Mouse (Mus musculus) embryonic facial prominence, embryonic 15.5 days (tissue): ENCODE measurements around the gene Klhl9. TPM values are rescaled to one million over a fixed set of nuclear protein-coding genes. Genes with fewer than 3 reads are reported as not detected.
A peak's percentile ranks its signal among the peaks of the same experiment; 100 is the strongest.

Source experiments
- ATAC-seq: fragments of 200-750 bp; cut with Nextera tagmentation; 2 replicates; pipeline ENCODE4 v1.8.0; 2017; ENCODE audit warnings: low read depth, moderate TSS enrichment; ENCODE audit not compliant: insufficient number of reproducible peaks, low FRiP score, low TSS enrichment
- H3K27ac ChIP-seq: fragments of 300-500 bp; sonication (generic); replicated peaks from 2 replicates; pipeline ENCODE4 v1.5.1; 2015; ENCODE audit warnings: mild to moderate bottlenecking, inconsistent platforms
- H3K27me3 ChIP-seq: fragments of 300-500 bp; sonication (generic); 2 replicates; pipeline ENCODE4 v1.6.1; 2015; ENCODE audit warnings: inconsistent platforms
- H3K36me3 ChIP-seq: fragments of 300-500 bp; sonication (generic); 2 replicates; pipeline ENCODE4 v1.6.1; 2015; ENCODE audit warnings: mild to moderate bottlenecking, inconsistent platforms
- H3K4me1 ChIP-seq: fragments of 300-500 bp; sonication (generic); 2 replicates; pipeline ENCODE4 v1.6.1; 2015; ENCODE audit warnings: inconsistent platforms
- H3K4me2 ChIP-seq: fragments of 300-500 bp; sonication (generic); replicated peaks from 2 replicates; pipeline ENCODE4 v1.6.1; 2015; ENCODE audit warnings: mild to moderate bottlenecking, inconsistent platforms
- H3K4me3 ChIP-seq: fragments of 300-500 bp; sonication (generic); replicated peaks from 2 replicates; pipeline ENCODE4 v1.5.1; 2015; ENCODE audit warnings: mild to moderate bottlenecking, inconsistent platforms
- H3K9ac ChIP-seq: fragments of 300-500 bp; sonication (generic); 2 replicates; pipeline ENCODE4 v1.6.1; 2015; ENCODE audit warnings: inconsistent platforms
- H3K9me3 ChIP-seq: fragments of 300-500 bp; sonication (generic); replicated peaks from 2 replicates; pipeline ENCODE4 v1.6.1; 2016; ENCODE audit warnings: inconsistent platforms
- WGBS: fragments of 180-500 bp; shearing (Covaris S2); methylation state at CpG from one replicate; pipeline ENCODE4 v1.1.7; 2015; 5-methylcytosine and 5-hydroxymethylcytosine counted together
- polyA plus RNA-seq: library from polyadenylated mRNA; unstranded; fragments of >200 nt; fragmentation: Nextera tagmentation; extraction: Ambion mirVana; gene quantifications from 2 replicates; pipeline ENCODE4 v1.2.1, GENCODE M21; 2015

Klhl9 gene
- polyA plus RNA-seq, 1 experiment from 2014 or later = 90.9 TPM

- Histone ChIP-seq H3K4me3 (no peak overlapping the region), H3K4me2 (no peak overlapping the region), H3K4me1 (no peaks in the 10 kb centered on the region), H3K36me3 (no peaks in the 10 kb centered on the region), H3K27ac (no peak overlapping the region), H3K9me3 (no peaks in the 10 kb centered on the region), H3K9ac (no peak overlapping the region), H3K27me3 (no peaks in the 10 kb centered on the region)
- WGBS = 29% methylated on average over 6 of the region's 6 CpGs
- ATAC-seq = no peak
Measured at GRCm38 (mm10) chr4:88749926-88750325, 27.7 kb upstream of the Klhl9 start.

- WGBS = 72% methylated on average over 3 of the region's 3 CpGs
- H3K9ac ChIP-seq = no peak overlapping the region
Measured at GRCm38 (mm10) chr4:88744207-88744606, 21.9 kb upstream of the Klhl9 start.

GRCm38 (mm10) chr4:88742771-88743371 is 20.6 kb upstream of the Klhl9 start:
- Histone ChIP-seq H3K4me1 (no peaks in the 10 kb centered on the region), H3K36me3 (no peaks in the 10 kb centered on the region), H3K4me3 (no peak overlapping the region), H3K27me3 (no peaks in the 10 kb centered on the region), H3K9me3 (no peaks in the 10 kb centered on the region), H3K27ac (no peak overlapping the region), H3K9ac (no peak overlapping the region), H3K4me2 (no peak overlapping the region)
- no peak for ATAC-seq
- 59% methylated on average over 7 of the region's 7 CpGs for WGBS

More at GRCm38 (mm10) chr4:88744207-88744606, 21.9 kb upstream of the Klhl9 start:
- Histone ChIP-seq H3K36me3 (no peaks in the 10 kb centered on the region), H3K4me1 (no peaks in the 10 kb centered on the region), H3K27ac (no peak overlapping the region), H3K4me3 (no peak overlapping the region), H3K4me2 (no peak overlapping the region), H3K27me3 (no peaks in the 10 kb centered on the region), H3K9me3 (no peaks in the 10 kb centered on the region)
- no peak for ATAC-seq

GRCm38 (mm10) chr4:88741426-88741825 is 19.2 kb upstream of the Klhl9 start:
- no peak overlapping the region for H3K9ac ChIP-seq
- no peaks in the 10 kb centered on the region for H3K9me3 ChIP-seq
- no peaks in the 10 kb centered on the region for H3K4me1 ChIP-seq
- WGBS = 82% methylated on average over 4 of the region's 4 CpGs
- no peaks in the 10 kb centered on the region for H3K27me3 ChIP-seq
- H3K27ac ChIP-seq = no peak overlapping the region
- no peak overlapping the region for H3K4me2 ChIP-seq
- no peak for ATAC-seq
- H3K4me3 ChIP-seq = no peak overlapping the region
- no peaks in the 10 kb centered on the region for H3K36me3 ChIP-seq

- Histone ChIP-seq H3K36me3 (no peaks in the 10 kb centered on the region), H3K4me2 (no peak overlapping the region), H3K27ac (no peak overlapping the region), H3K4me1 (no peaks in the 10 kb centered on the region), H3K4me3 (no peak overlapping the region), H3K9ac (no peak overlapping the region), H3K27me3 (no peaks in the 10 kb centered on the region), H3K9me3 (no peaks in the 10 kb centered on the region)
- 86% methylated on average over 6 of the region's 6 CpGs for whole genome bisulfite sequencing
- no peak for ATAC-seq
Measured at GRCm38 (mm10) chr4:88739036-88739435, 16.8 kb upstream of the Klhl9 start.

GRCm38 (mm10) chr4:88738480-88738879 is 16.2 kb upstream of the Klhl9 start:
- Histone ChIP-seq H3K36me3 (no peaks in the 10 kb centered on the region), H3K9me3 (no peaks in the 10 kb centered on the region), H3K4me3 (no peak overlapping the region), H3K4me1 (no peaks in the 10 kb centered on the region), H3K27ac (no peak overlapping the region), H3K27me3 (no peaks in the 10 kb centered on the region), H3K4me2 (no peak overlapping the region), H3K9ac (no peak overlapping the region)
- WGBS = 3% methylated on average over 2 of the region's 2 CpGs
- no peak for ATAC-seq

GRCm38 (mm10) chr4:88727324-88727723 is 5.1 kb upstream of the Klhl9 start:
- Histone ChIP-seq H3K9me3 (no peaks in the 10 kb centered on the region), H3K4me1 (no peaks in the 10 kb centered on the region), H3K27me3 (no peaks in the 10 kb centered on the region), H3K36me3 (no peaks in the 10 kb centered on the region), H3K4me3 (no peak overlapping the region), H3K27ac (no peak overlapping the region), H3K9ac (no peak overlapping the region), H3K4me2 (no peak overlapping the region)
- no peak for ATAC-seq
- 3% methylated on average over 1 of the region's 1 CpGs for WGBS

GRCm38 (mm10) chr4:88726727-88727126 is 4.5 kb upstream of the Klhl9 start:
- no peak for ATAC-seq
- Histone ChIP-seq H3K27me3 (no peaks in the 10 kb centered on the region), H3K4me1 (no peaks in the 10 kb centered on the region), H3K9ac (no peak overlapping the region), H3K36me3 (no peaks in the 10 kb centered on the region), H3K4me2 (no peak overlapping the region), H3K27ac (no peak overlapping the region), H3K9me3 (no peaks in the 10 kb centered on the region), H3K4me3 (no peak overlapping the region)
- WGBS = 80% methylated on average over 6 of the region's 6 CpGs

- H3K4me1 ChIP-seq = peaks cover 19% of the 10 kb centered on the region
- no peak overlapping the region for H3K9ac ChIP-seq
- no peak for ATAC-seq
- WGBS = 46% methylated on average over 8 of the region's 8 CpGs
- H3K4me3 ChIP-seq = no peak overlapping the region
- no peaks in the 10 kb centered on the region for H3K9me3 ChIP-seq
- no peaks in the 10 kb centered on the region for H3K27me3 ChIP-seq
- no peak overlapping the region for H3K4me2 ChIP-seq
- peaks cover 8% of the 10 kb centered on the region for H3K36me3 ChIP-seq
- H3K27ac ChIP-seq = 0 out of 2 replicates have a peak overlapping the region, but pooled peaks have one; percentile 12
Measured at GRCm38 (mm10) chr4:88723497-88724090, 1.3 kb upstream of the Klhl9 start.

GRCm38 (mm10) chr4:88718715-88719114 is 3.5 kb downstream of the Klhl9 start:
- 18% methylated on average over 1 of the region's 1 CpGs for WGBS
- no peak overlapping the region for H3K9ac ChIP-seq
- peaks cover 25% of the 10 kb centered on the region for H3K36me3 ChIP-seq
- H3K4me1 ChIP-seq = peaks cover 19% of the 10 kb centered on the region
- peak overlapping the region; percentile 30 for H3K4me3 ChIP-seq
- H3K27ac ChIP-seq = no peak overlapping the region
- ATAC-seq = no peak
- H3K27me3 ChIP-seq = no peaks in the 10 kb centered on the region
- H3K9me3 ChIP-seq = no peaks in the 10 kb centered on the region
- peak overlapping the region; percentile 49 for H3K4me2 ChIP-seq

GRCm38 (mm10) chr4:88715059-88715458 is 7.2 kb downstream of the Klhl9 start:
- no peak overlapping the region for H3K4me3 ChIP-seq
- H3K4me1 ChIP-seq = peaks cover 6% of the 10 kb centered on the region
- no peak overlapping the region for H3K9ac ChIP-seq
- H3K4me2 ChIP-seq = no peak overlapping the region
- no peak overlapping the region for H3K27ac ChIP-seq
- H3K27me3 ChIP-seq = no peaks in the 10 kb centered on the region
- ATAC-seq = no peak
- H3K9me3 ChIP-seq = no peaks in the 10 kb centered on the region
- peaks cover 20% of the 10 kb centered on the region for H3K36me3 ChIP-seq

- Histone ChIP-seq H3K4me1 (0 out of 2 replicates have a peak, but pooled peaks cover 4% of the 10 kb centered on the region), H3K36me3 (peaks cover 19% of the 10 kb centered on the region; the same call in 1 of the 2 replicates), H3K4me2 (no peak overlapping the region), H3K27ac (no peak overlapping the region), H3K4me3 (no peak overlapping the region), H3K9me3 (no peaks in the 10 kb centered on the region), H3K27me3 (no peaks in the 10 kb centered on the region), H3K9ac (no peak overlapping the region)
- ATAC-seq = no peak
- WGBS = 66% methylated on average over 1 of the region's 1 CpGs
Measured at GRCm38 (mm10) chr4:88714281-88714680, 8.0 kb downstream of the Klhl9 start.
